Mouse (Mus musculus) kidney, adult 2 months (tissue): ENCODE measurements around the gene Atad5. TPM values are rescaled to one million over a fixed set of nuclear protein-coding genes. Genes with fewer than 3 reads are reported as not detected.

ENCODE experiments used
- DNase-seq: peaks from one replicate; pipeline ENCODE4 v3.0.0; 2021
- H3K27ac ChIP-seq: fragments of 200-500 bp; 2 replicates; pipeline ENCODE4 v1.5.1; 2012; ENCODE audit warnings: low read depth, low read length, control low read depth, inconsistent platforms; ENCODE audit not compliant: insufficient read depth
- H3K27me3 ChIP-seq: fragments of 200-500 bp; replicated peaks from 2 replicates; pipeline ENCODE4 v1.6.1; 2012; ENCODE audit warnings: mild to moderate bottlenecking, moderate library complexity, low read length, inconsistent platforms; ENCODE audit not compliant: control insufficient read depth, insufficient read depth
- H3K36me3 ChIP-seq: fragments of 200-500 bp; 2 replicates; pipeline ENCODE4 v1.6.1; 2012; ENCODE audit warnings: mild to moderate bottlenecking, moderate library complexity, low read length, inconsistent platforms; ENCODE audit not compliant: control insufficient read depth, insufficient read depth
- H3K4me1 ChIP-seq: fragments of 200-500 bp; 2 replicates; pipeline ENCODE4 v1.6.1; 2011; ENCODE audit warnings: low read length; ENCODE audit not compliant: control insufficient read depth, insufficient read depth
- H3K4me3 ChIP-seq: fragments of 200-500 bp; 2 replicates; pipeline ENCODE4 v1.5.1; 2011; ENCODE audit warnings: mild to moderate bottlenecking, low read depth, low read length, control low read depth; ENCODE audit not compliant: insufficient read depth
- CTCF ChIP-seq: fragments of 200-500 bp; conservative IDR thresholded peaks from 2 replicates; pipeline ENCODE4 v1.5.1; 2011; ENCODE audit warnings: low read depth, mild to moderate bottlenecking, control low read depth, low read length, moderate library complexity, mixed read lengths; ENCODE audit not compliant: insufficient read depth, insufficient read length
- POLR2A ChIP-seq: fragments of 200-500 bp; IDR thresholded peaks from one replicate; pipeline ENCODE4 v1.6.1; 2011; ENCODE audit warnings: low read depth, low read length, control low read depth
- WGBS: fragments of 180-500 bp; shearing (Covaris S2); methylation state at CpG from one replicate; pipeline ENCODE4 v1.1.7; 2018; 5-methylcytosine and 5-hydroxymethylcytosine counted together
- polyA plus RNA-seq: library from polyadenylated mRNA; depleted of rRNA; stranded (reverse); fragments of >200 nt; gene quantifications from 2 replicates; pipeline ENCODE4 v1.2.3, GENCODE M21; 2012

Gene Atad5
- polyA plus RNA-seq, 1 experiment = 0.25 TPM

DNA sequence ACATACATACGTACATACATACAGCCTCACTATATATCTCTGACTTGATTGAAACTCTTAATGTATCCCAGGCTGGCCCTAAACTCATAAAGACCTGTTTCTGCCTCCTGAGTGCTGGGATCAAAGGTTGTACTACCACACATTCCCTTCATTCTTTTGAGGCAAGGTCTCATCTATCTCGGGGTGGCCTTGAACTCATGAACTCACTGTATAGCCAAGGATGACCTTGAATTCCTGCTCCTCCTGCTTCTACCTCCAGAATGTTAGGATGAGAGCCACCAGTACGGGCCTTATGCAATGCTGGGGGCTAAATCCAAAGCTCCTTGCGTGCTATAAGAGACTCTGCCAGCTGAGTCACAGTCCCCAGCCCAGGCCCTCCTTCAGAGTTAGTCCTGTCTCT lies 71.8 kb downstream of the Atad5 start:
- DNase-seq = no peak
- TF ChIP-seq CTCF (no peak), POLR2A (no peak)
- Histone ChIP-seq H3K4me1 (peaks cover 14% of the 10 kb centered on the region; the same call in 1 of the 2 replicates), H3K27me3 (no peaks in the 10 kb centered on the region), H3K27ac (no peak overlapping the region), H3K4me3 (no peak overlapping the region), H3K36me3 (no peaks in the 10 kb centered on the region; the same call in 1 of the 2 replicates)
- 80% methylated on average over 4 of the region's 4 CpGs for WGBS

DNA sequence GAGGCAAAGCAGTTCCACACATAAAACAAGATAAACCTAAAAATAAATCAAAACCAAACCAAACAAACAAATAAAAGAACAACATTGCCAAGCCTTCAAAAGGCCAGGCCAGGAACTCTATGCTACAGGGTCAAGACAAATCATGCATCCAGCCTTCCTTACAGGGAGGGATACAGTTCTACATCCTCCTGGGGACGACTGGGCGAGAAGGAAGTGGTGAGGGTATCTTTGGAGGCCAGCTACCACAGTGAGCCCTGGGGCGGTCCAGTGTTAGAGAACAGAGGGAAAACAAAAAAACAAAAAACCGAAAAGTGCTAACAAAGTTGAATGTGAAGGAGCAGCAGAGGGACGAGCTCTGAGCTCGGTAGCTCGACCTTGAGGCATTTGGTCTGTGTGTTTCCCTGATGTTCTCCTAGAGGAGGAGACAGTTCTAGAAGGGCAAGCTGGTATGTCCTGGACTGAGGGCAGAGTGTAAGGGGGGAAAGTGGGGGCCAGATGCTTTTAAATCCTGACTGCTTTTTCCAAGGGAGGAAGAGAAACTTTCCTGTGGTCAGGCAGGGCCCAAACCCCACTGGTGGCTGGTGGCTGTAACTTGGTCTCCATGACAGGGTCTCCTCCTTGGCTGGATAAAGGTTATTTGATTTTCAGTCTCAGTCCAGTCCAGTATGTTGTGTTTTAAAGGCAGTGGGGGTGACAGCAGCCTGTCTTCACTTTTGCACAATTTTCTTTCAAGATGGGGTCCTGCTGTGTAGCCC lies 74.3 kb downstream of the Atad5 start:
- WGBS = 51% methylated on average over 7 of the region's 7 CpGs
- TF ChIP-seq CTCF (no peak), POLR2A (no peak)
- Histone ChIP-seq H3K27me3 (no peaks in the 10 kb centered on the region), H3K4me1 (peaks cover 14% of the 10 kb centered on the region; the same call in 1 of the 2 replicates), H3K36me3 (peaks cover 2% of the 10 kb centered on the region; the same call in 1 of the 2 replicates), H3K4me3 (no peak overlapping the region), H3K27ac (peak overlapping the region; percentile 88)
- no peak for DNase-seq

- Histone ChIP-seq H3K36me3 (peaks cover 2% of the 10 kb centered on the region; the same call in 1 of the 2 replicates), H3K4me1 (peaks cover 14% of the 10 kb centered on the region; the same call in 1 of the 2 replicates), H3K27me3 (no peaks in the 10 kb centered on the region), H3K27ac (no peak overlapping the region; the same call in 1 of the 2 replicates), H3K4me3 (no peak overlapping the region)
- peak; percentile 89 for DNase-seq
- no peak for TF ChIP-seq POLR2A
- TF ChIP-seq CTCF = no peak
- WGBS = 35% methylated on average over 2 of the region's 2 CpGs
Observed at GRCm38 (mm10) chr11:80164224-80164623, 75.0 kb downstream of the Atad5 start.

- no peak overlapping the region for H3K27ac ChIP-seq
- H3K4me1 ChIP-seq = peaks cover 34% of the 10 kb centered on the region
- H3K36me3 ChIP-seq = 0 out of 2 replicates have a peak, but pooled peaks cover 2% of the 10 kb centered on the region
- H3K27me3 ChIP-seq = no peaks in the 10 kb centered on the region
- no peak for DNase-seq
- no peak for TF ChIP-seq POLR2A
- TF ChIP-seq CTCF = no peak
- 91% methylated on average over 9 of the region's 9 CpGs for WGBS
- no peak overlapping the region for H3K4me3 ChIP-seq
Observed at GRCm38 (mm10) chr11:80168121-80168520, 78.9 kb downstream of the Atad5 start.

GRCm38 (mm10) chr11:80168611-80169249 lies 79.5 kb downstream of the Atad5 start:
- peak; percentile 64 for DNase-seq
- H3K27me3 ChIP-seq = no peaks in the 10 kb centered on the region
- 61% methylated on average over 4 of the region's 4 CpGs for WGBS
- 0 out of 2 replicates have a peak overlapping the region, but pooled peaks have one; percentile 4 for H3K27ac ChIP-seq
- no peak overlapping the region for H3K4me3 ChIP-seq
- peaks cover 28% of the 10 kb centered on the region for H3K4me1 ChIP-seq
- 0 out of 2 replicates have a peak, but pooled peaks cover 2% of the 10 kb centered on the region for H3K36me3 ChIP-seq
- TF ChIP-seq CTCF (no peak), POLR2A (no peak)

- Histone ChIP-seq H3K4me3 (no peak overlapping the region), H3K4me1 (peaks cover 24% of the 10 kb centered on the region), H3K27me3 (no peaks in the 10 kb centered on the region), H3K36me3 (0 out of 2 replicates have a peak, but pooled peaks cover 2% of the 10 kb centered on the region), H3K27ac (no peak overlapping the region)
- DNase-seq = no peak
- TF ChIP-seq POLR2A = no peak
- no peak for TF ChIP-seq CTCF
- WGBS = 83% methylated on average over 3 of the region's 3 CpGs
Observed at GRCm38 (mm10) chr11:80169629-80170028, 80.4 kb downstream of the Atad5 start.

- H3K27me3 ChIP-seq = no peaks in the 10 kb centered on the region
- TF ChIP-seq POLR2A (no peak), CTCF (no peak)
- DNase-seq = no peak
- 0 out of 2 replicates have a peak, but pooled peaks cover 2% of the 10 kb centered on the region for H3K36me3 ChIP-seq
- H3K4me1 ChIP-seq = peaks cover 24% of the 10 kb centered on the region
- no peak overlapping the region for H3K4me3 ChIP-seq
- peak overlapping the region; percentile 35; the same call in 1 of the 2 replicates for H3K27ac ChIP-seq
- 55% methylated on average over 5 of the region's 5 CpGs for WGBS
Observed at GRCm38 (mm10) chr11:80170351-80170750, 81.2 kb downstream of the Atad5 start.
